Mouse (Mus musculus) lung, adult 2 months (tissue): ENCODE data around the gene Prelid1. TPM values are rescaled to one million over a fixed set of nuclear protein-coding genes. Genes with fewer than 3 reads are reported as not detected.

ENCODE experiments used
- DNase-seq: peaks from one replicate; pipeline ENCODE4 v3.0.0; 2022
- H3K4me1 ChIP-seq: fragments of 200-500 bp; 2 replicates; pipeline ENCODE4 v1.6.1; 2011; ENCODE audit warnings: low read length; ENCODE audit not compliant: control insufficient read depth, insufficient read depth
- H3K4me3 ChIP-seq: fragments of 200-500 bp; replicated peaks from 2 replicates; pipeline ENCODE3; 2011; ENCODE audit warnings: low read depth, mild to moderate bottlenecking, control low read depth, low read length; ENCODE audit errors: extremely low read depth
- CTCF ChIP-seq: fragments of 200-500 bp; IDR thresholded peaks from 2 replicates; pipeline ENCODE4 v1.5.1; 2011; ENCODE audit warnings: mild to moderate bottlenecking, low read length, control low read depth; ENCODE audit not compliant: insufficient read depth
- POLR2A ChIP-seq: fragments of 200-500 bp; IDR thresholded peaks from 2 replicates; pipeline ENCODE4 v1.6.1; 2011; ENCODE audit warnings: low read depth, mild to moderate bottlenecking, control low read depth, low read length, borderline replicate concordance; ENCODE audit errors: extremely low read depth
- WGBS: fragments of 180-500 bp; shearing (Covaris S2); methylation state at CpG from one replicate; pipeline ENCODE4 v1.1.7; 2018; 5-methylcytosine and 5-hydroxymethylcytosine counted together
- polyA plus RNA-seq: library from polyadenylated mRNA; depleted of rRNA; stranded (reverse); fragments of >200 nt; gene quantifications from 2 replicates; pipeline ENCODE4 v1.2.3, GENCODE M21; 2012; rRNA removed

The Prelid1 gene
- polyA plus RNA-seq, 1 experiment: 247 TPM

- no peak for DNase-seq
- under 1% methylated on average over 32 of the region's 32 CpGs for WGBS
- no peaks in the 10 kb centered on the region; the same call in 1 of the 2 replicates for H3K4me1 ChIP-seq
- no peak for TF ChIP-seq CTCF
- TF ChIP-seq POLR2A: no peak
- H3K4me3 ChIP-seq: peak overlapping the region; percentile 94
These were observed 41.7 kb downstream of the Prelid1 start for GRCm38 (mm10) chr13:55361974-55362452.

DNA sequence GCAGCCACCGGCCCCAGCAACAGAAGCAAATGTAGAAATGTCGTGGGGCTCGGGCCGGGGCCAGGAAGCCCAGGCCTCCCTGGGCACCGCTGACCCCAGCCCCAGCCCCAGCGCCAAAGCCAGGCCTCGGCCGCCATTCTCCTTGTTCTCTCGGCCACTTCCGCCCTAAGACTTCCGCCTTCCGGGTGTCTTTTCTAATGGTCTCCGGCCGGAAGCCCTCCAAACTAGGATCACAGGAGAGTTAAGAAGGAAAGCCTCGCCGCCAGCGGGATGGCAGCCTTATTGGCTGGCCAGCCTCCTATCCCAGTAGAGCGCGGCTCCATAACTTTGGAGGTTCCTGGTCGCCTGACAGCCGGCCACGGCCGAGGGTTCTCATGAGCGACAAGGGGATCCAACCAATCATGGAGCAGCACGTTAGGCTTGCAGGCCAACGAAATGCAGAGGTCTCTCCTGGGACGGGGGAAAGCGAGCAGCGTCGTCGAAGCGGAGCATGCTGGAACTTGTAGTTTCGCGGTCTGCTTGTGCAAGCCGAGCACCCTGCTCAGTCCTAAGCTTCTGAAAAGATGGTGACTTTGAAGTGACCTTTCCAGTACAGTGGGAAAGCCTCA lies 42.3 kb downstream of the Prelid1 start, which contains the start of gene Lman2:
TSS of gene Lman2 (minus strand) at position 331 of the 608 bp plus-strand sequence.
- WGBS: under 1% methylated on average over 35 of the region's 35 CpGs
- no peaks in the 10 kb centered on the region; the same call in 1 of the 2 replicates for H3K4me1 ChIP-seq
- peak within 1 kb of the TSS; percentile 94 for H3K4me3 ChIP-seq
- TF ChIP-seq CTCF (no peak), POLR2A (peak; percentile 65; the same call in 1 of the 2 replicates)
- peak; percentile 96 for DNase-seq

- DNase-seq: no peak
- no peaks in the 10 kb centered on the region for H3K4me1 ChIP-seq
- H3K4me3 ChIP-seq: no peak overlapping the region
- no peak for TF ChIP-seq POLR2A
- no peak for TF ChIP-seq CTCF
- 66% methylated on average over 7 of the region's 7 CpGs for WGBS
These were observed 48.1 kb downstream of the Prelid1 start for GRCm38 (mm10) chr13:55368401-55368800.

- peak within 1 kb of the TSS; percentile 35 for H3K4me3 ChIP-seq
- WGBS: 17% methylated on average over 13 of the region's 13 CpGs
- peak; percentile 14 for DNase-seq
- TF ChIP-seq POLR2A: no peak
- no peak for TF ChIP-seq CTCF
- H3K4me1 ChIP-seq: no peaks in the 10 kb centered on the region
These were observed 49.3 kb downstream of the Prelid1 start, which contains the start of gene Rgs14 for GRCm38 (mm10) chr13:55369531-55370114. TSS of gene Rgs14 (plus strand) at chr13:55369732.

GRCm38 (mm10) chr13:55370234-55370633 lies 49.9 kb downstream of the Prelid1 start:
- 23% methylated on average over 3 of the region's 3 CpGs for WGBS
- peak overlapping the region; percentile 35 for H3K4me3 ChIP-seq
- no peak for DNase-seq
- no peaks in the 10 kb centered on the region for H3K4me1 ChIP-seq
- TF ChIP-seq CTCF (no peak), POLR2A (no peak)

- no peak overlapping the region for H3K4me3 ChIP-seq
- 52% methylated on average over 8 of the region's 8 CpGs for WGBS
- no peak for TF ChIP-seq POLR2A
- no peak for TF ChIP-seq CTCF
- no peak for DNase-seq
- no peaks in the 10 kb centered on the region for H3K4me1 ChIP-seq
These were observed 50.8 kb downstream of the Prelid1 start for GRCm38 (mm10) chr13:55371007-55371681.

DNA sequence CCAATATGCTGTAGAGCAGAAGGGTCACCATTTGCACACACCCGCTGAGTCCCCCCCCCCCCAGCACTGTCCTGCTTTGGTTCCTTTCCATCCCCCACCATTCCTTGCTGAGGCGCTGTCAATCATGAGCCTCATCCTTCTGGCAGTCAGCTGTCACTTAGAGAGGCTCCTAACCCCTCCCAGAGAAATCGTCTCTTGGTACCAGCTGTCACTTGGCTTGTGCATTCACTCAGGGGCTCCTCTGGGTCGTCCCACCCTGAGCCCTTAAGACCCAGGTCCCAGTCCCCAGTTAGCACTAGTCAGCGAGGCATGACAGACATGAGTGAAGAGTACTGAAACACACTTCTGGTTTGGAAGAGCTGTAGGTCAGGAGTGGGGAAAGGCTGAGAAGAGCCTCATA lies 51.4 kb downstream of the Prelid1 start:
- WGBS: 60% methylated on average over 5 of the region's 5 CpGs
- Histone ChIP-seq H3K4me3 (no peak overlapping the region), H3K4me1 (no peaks in the 10 kb centered on the region)
- no peak for TF ChIP-seq CTCF
- no peak for TF ChIP-seq POLR2A
- DNase-seq: no peak

DNA sequence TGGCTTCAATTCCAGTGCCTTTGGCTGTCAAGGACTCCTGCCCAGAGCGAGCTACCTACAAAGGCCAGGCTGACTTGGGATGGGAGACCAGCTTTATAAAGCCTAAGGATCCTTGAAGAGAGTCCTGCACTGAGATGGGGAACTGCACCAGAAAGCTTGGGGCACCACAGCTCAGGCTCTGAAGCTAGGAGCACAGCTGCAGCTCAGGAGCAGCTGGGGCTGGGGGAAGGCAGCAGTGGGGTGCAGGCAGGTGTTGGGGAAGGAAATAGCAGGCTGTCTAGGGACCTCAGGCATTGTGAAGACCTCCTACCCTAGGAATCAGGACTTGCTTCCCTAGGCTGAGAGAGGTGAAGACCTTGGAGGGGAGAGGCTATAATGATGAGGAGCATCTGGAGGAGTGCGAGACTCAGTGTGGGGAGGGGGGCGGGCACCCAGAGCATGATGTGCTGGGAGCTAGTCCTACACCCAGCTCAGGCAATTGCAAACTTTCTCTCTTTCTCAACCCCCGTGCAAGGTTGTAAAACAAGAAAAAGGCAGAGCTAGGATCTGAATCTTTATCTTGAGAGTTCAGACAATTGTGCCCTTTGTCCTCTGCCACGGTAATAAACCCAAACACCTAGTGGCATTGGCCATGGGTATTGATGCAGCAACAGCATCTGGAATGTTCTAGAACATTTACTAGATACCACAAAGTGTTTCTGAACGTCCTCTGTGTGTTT lies 54.1 kb downstream of the Prelid1 start:
- 60% methylated on average over 6 of the region's 6 CpGs for WGBS
- TF ChIP-seq CTCF: no peak
- TF ChIP-seq POLR2A: no peak
- no peak for DNase-seq
- no peak overlapping the region for H3K4me3 ChIP-seq
- H3K4me1 ChIP-seq: no peaks in the 10 kb centered on the region

Other genes starting within 250 kb of the Prelid1 start
- gene Uimc1, start 220.2 kb upstream of the Prelid1 start, polyA plus RNA-seq: 4.7 and 7.2 TPM in 2 replicates
- gene Zfp346, start 215.2 kb upstream of the Prelid1 start, polyA plus RNA-seq: 18.4 and 20.9 TPM in 2 replicates
- gene Gm17617, start 187.0 kb upstream of the Prelid1 start, polyA plus RNA-seq: not detected in 2 replicates
- gene Fgfr4, start 167.9 kb upstream of the Prelid1 start, polyA plus RNA-seq: 63.3 TPM in 2 replicates
- gene Nsd1, start 110.7 kb upstream of the Prelid1 start, polyA plus RNA-seq: 16.7 and 21.6 TPM in 2 replicates
- 60.4 and 69.2 TPM in 2 replicates for gene Rab24, start 1.4 kb downstream of the Prelid1 start, polyA plus RNA-seq
- gene Mxd3, start 9.3 kb downstream of the Prelid1 start, polyA plus RNA-seq: 1.5 and 2.7 TPM in 2 replicates
- gene Lman2, start 42.3 kb downstream of the Prelid1 start, polyA plus RNA-seq: 76.2 and 80.8 TPM in 2 replicates
- gene Rgs14, start 49.2 kb downstream of the Prelid1 start, polyA plus RNA-seq: 11.7 and 11.8 TPM in 2 replicates
- 0.28 and 1.7 TPM in 2 replicates for gene Slc34a1, start 77.7 kb downstream of the Prelid1 start, polyA plus RNA-seq
- not detected in 2 replicates for gene Pfn3, start 94.7 kb downstream of the Prelid1 start, polyA plus RNA-seq
- 0.19 and 0.36 TPM in 2 replicates for gene F12, start 106.3 kb downstream of the Prelid1 start, polyA plus RNA-seq
- 45.2 and 55.5 TPM in 2 replicates for gene Grk6, start 124.6 kb downstream of the Prelid1 start, polyA plus RNA-seq
- 5.6 and 9.6 TPM in 2 replicates for gene Prr7, start 143.8 kb downstream of the Prelid1 start, polyA plus RNA-seq
- gene Dbn1, start 167.6 kb downstream of the Prelid1 start, polyA plus RNA-seq: 20.6 and 21.6 TPM in 2 replicates
- 72.1 and 80.5 TPM in 2 replicates for gene Pdlim7, start 193.2 kb downstream of the Prelid1 start, polyA plus RNA-seq
- 39.8 TPM in 2 replicates for gene Dok3, start 208.8 kb downstream of the Prelid1 start, polyA plus RNA-seq
- 58.0 and 61.1 TPM in 2 replicates for gene Ddx41, start 216.2 kb downstream of the Prelid1 start, polyA plus RNA-seq